Mouse (Mus musculus) megakaryocyte, embryonic 14.5 days (primary cell): ENCODE results near the gene Cenpp.

Source experiments
- FLI1 ChIP-seq: IDR thresholded peaks from 2 replicates; pipeline ENCODE4 v1.6.1; 2012; ENCODE audit warnings: low read length, inconsistent platforms, mixed read lengths
- GATA1 ChIP-seq: IDR thresholded peaks from 3 replicates; pipeline ENCODE4 v1.6.1; 2012; ENCODE audit warnings: mixed read lengths, low read length, inconsistent platforms, borderline replicate concordance

DNA sequence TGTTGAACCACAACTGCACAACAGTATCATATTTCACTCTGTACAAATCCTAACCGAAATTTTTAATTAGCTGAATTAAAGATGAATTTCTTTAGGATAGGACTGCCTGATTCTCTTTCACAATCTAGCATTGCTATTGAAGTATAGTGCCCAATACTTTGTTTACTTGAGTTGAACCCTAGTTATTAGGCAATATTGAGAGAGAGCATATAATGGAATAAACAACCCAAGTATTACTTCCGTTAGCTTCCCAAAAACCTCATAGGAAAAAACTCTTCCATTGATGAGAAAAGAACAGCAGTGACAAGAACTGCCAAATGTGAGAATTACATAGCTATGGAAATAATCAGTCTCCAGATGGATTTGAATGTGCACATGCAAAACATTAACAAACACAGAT is 126.3 kb downstream of the Cenpp start:
- no peak for TF ChIP-seq GATA1
- TF ChIP-seq FLI1: no peak
